Mouse (Mus musculus) left cerebral cortex, adult 8-10 months (tissue): ENCODE results near the gene Nat8f6. TPM values are rescaled to one million over a fixed set of nuclear protein-coding genes. Genes with fewer than 3 reads are reported as not detected.

ENCODE experiments used
- microRNA-seq, 2 experiments: library from miRNA; unstranded; fragments of <30 nt; microRNA quantifications; one replicate each; pipeline ENCODE4 v1.2.0; 2022
- total RNA-seq, 4 experiments: library from RNA; stranded (reverse); gene quantifications; 2 replicates each; pipeline ENCODE4 v1.2.4; 2022

Gene Nat8f6
- total RNA-seq, 4 experiments from 2014 or later, result 0.80 to 4.6 (median 2.4) TPM

Small RNAs within 50 kb of the gene (microRNA-seq; reads per million reads assigned to microRNA genes)
- 0 reads per million in 2 experiments for gene Mir6375

Other genes with a start within 250 kb of the Nat8f6 start
- 10 to 100 TPM in 2 of 4 experiments, 1 to 10 TPM in 2; 8.2 to 10.8 (median 9.9) TPM for gene Alms1, start 233.4 kb downstream of the Nat8f6 start, total RNA-seq
- 1 to 10 TPM; 3.1 to 5.5 (median 4.7) TPM for gene Nat8f7, start 107.7 kb downstream of the Nat8f6 start, total RNA-seq
- gene Nat8f3, start 55.2 kb downstream of the Nat8f6 start, total RNA-seq, result 1 to 10 TPM; 2.0 to 5.3 (median 3.6) TPM
- 1 to 10 TPM; 4.1 to 6.0 (median 4.7) TPM for gene Nat8f5, start within 50 bp of the Nat8f6 start, total RNA-seq
- gene Nat8, start 11.1 kb upstream of the Nat8f6 start, total RNA-seq, result 1 to 10 TPM; 3.5 to 6.1 (median 4.8) TPM
- gene Nat8f2, start 48.2 kb upstream of the Nat8f6 start, total RNA-seq, result 1 to 10 TPM; 2.4 to 3.7 (median 3.4) TPM
- gene Nat8f4, start 83.9 kb upstream of the Nat8f6 start, total RNA-seq, result 1 to 10 TPM; 6.9 to 8.3 (median 7.7) TPM
- 10 to 100 TPM; 61.0 to 72.7 (median 62.6) TPM for gene Tprkb, start 90.9 kb upstream of the Nat8f6 start, total RNA-seq
- gene Nat8f1, start 94.7 kb upstream of the Nat8f6 start, total RNA-seq, result 10 to 100 TPM; 21.8 to 24.5 (median 22.0) TPM
- gene Dusp11, start 140.7 kb upstream of the Nat8f6 start, total RNA-seq, result 10 to 100 TPM; 56.1 to 65.9 (median 61.6) TPM
- gene Figla, start 195.2 kb upstream of the Nat8f6 start, total RNA-seq, result not detected
- gene Add2, start 207.7 kb upstream of the Nat8f6 start, total RNA-seq, result 100 to 1,000 TPM; 200 to 222 (median 215) TPM